Mouse (Mus musculus): ENCODE measurements at regions not wholly inside any gene's neighbourhood (a gene's known extent, or its start where the extent isn't known, plus 50 kb on each side); places are given as distances from the start of the nearest gene placed in this dataset.

DNA sequence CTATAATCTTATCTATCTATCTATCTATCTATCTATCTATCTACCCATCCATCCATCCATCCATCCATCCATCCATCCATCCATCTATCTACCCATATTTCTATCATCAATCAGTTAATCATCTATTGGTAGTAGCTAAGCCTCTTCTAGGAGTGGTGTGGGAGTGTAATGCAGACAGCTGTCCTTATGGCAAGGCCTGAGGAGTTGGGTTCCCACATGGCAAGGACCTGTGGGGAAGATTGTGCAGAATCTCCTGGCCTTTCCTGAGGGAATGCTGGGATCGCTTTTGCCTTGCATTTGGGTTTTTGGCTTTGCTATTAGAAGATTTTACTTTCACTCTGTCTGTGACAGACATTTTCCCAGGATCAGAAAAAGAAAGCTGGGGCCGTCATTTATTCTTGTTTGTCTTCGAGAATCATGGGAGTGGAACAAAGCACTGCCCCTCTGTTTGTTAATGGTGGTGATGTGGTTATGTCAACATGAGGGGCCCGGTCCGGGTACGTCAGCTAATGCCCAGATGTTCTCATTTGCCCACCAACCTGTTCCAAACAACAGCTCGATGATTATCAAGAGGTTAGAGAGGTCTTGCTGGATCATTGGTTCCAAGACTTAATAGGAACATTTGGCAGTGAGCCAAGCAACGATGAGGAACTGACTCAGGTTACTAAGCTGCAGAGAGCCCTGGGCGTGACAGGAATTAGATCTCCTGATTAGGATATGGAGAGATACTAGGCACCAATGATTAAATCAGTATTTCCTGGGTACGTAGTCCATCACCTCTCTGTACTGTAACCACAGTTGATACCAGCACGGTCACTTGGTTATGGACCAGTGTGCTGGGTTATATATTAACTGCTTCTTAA lies 249.0 kb upstream of the Dusp10 start:
- Histone ChIP-seq H3K27me3 (ENCODE audit: control insufficient read depth, insufficient read depth, low read length) (no peaks in the 10 kb centered on the region), H3K27ac (ENCODE audit: insufficient read depth, low read depth, low read length) (peak overlapping the region; percentile 89), H3K36me3 (ENCODE audit: control insufficient read depth, insufficient read depth, low read length) (no peaks in the 10 kb centered on the region), H3K4me1 (ENCODE audit: control insufficient read depth, insufficient read depth, insufficient read length, low read length) (peaks cover 15% of the 10 kb centered on the region), H3K4me3 (ENCODE audit: low read depth, low read length) (no peak overlapping the region)
- 22% methylated on average over 11 of the region's 11 CpGs for WGBS
- TF ChIP-seq CTCF (IDR thresholded peaks at IDR 0.05; ENCODE audit: extremely low read depth, insufficient read length, insufficient replicate concordance, low read depth, low read length) (no peak), POLR2A (IDR thresholded peaks at IDR 0.05; ENCODE audit: low read depth, low read length) (no peak)

- no peaks in the 10 kb centered on the region for H3K36me3 ChIP-seq (ENCODE audit: control insufficient read depth, insufficient read depth, low read length)
- H3K27me3 ChIP-seq (ENCODE audit: control insufficient read depth, insufficient read depth, low read length), result no peaks in the 10 kb centered on the region
- H3K4me1 ChIP-seq (ENCODE audit: control insufficient read depth, insufficient read depth, insufficient read length, low read length), result peaks cover 2% of the 10 kb centered on the region; the same call in 1 of the 2 replicates
- no peak overlapping the region for H3K4me3 ChIP-seq (ENCODE audit: low read depth, low read length)
- no peak for TF ChIP-seq CTCF (IDR thresholded peaks at IDR 0.05; ENCODE audit: extremely low read depth, insufficient read length, insufficient replicate concordance, low read depth, low read length)
- TF ChIP-seq POLR2A (IDR thresholded peaks at IDR 0.05; ENCODE audit: low read depth, low read length), result no peak
- 86% methylated on average over 6 of the region's 6 CpGs for WGBS
- H3K27ac ChIP-seq (ENCODE audit: insufficient read depth, low read depth, low read length), result no peak overlapping the region
Observed at GRCm38 (mm10) chr1:183772844-183773243, 240.3 kb upstream of the Dusp10 start.

DNA sequence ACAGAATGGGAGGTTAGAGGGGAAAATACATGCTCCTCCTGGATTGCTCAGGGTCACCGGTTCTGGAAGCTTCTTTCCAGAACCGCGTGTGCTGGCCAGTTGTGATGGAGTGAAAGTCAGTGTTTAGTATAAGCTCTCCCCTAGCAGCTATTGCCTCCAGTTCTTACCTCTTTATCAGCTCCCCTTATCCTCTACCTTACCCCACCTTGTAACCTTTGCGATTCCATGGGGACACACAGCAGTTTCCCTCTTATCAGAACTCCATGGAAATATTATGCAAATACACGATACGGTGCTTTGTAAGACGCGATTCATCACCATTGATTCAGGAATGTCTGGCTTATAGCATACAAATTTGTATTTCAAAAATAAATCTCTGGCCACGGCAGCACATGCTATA lies 232.9 kb upstream of the Dusp10 start:
- Histone ChIP-seq H3K36me3 (ENCODE audit: control insufficient read depth, insufficient read depth, low read length) (no peaks in the 10 kb centered on the region), H3K4me1 (ENCODE audit: control insufficient read depth, insufficient read depth, insufficient read length, low read length) (peaks cover 17% of the 10 kb centered on the region; the same call in 1 of the 2 replicates), H3K27ac (ENCODE audit: insufficient read depth, low read depth, low read length) (peak overlapping the region; percentile 89), H3K27me3 (ENCODE audit: control insufficient read depth, insufficient read depth, low read length) (no peaks in the 10 kb centered on the region), H3K4me3 (ENCODE audit: low read depth, low read length) (no peak overlapping the region)
- 39% methylated on average over 9 of the region's 9 CpGs for WGBS
- TF ChIP-seq CTCF (IDR thresholded peaks at IDR 0.05; ENCODE audit: extremely low read depth, insufficient read length, insufficient replicate concordance, low read depth, low read length) (no peak), POLR2A (IDR thresholded peaks at IDR 0.05; ENCODE audit: low read depth, low read length) (no peak)

GRCm38 (mm10) chr1:183780779-183781178 lies 232.3 kb upstream of the Dusp10 start:
- Histone ChIP-seq H3K27ac (ENCODE audit: insufficient read depth, low read depth, low read length) (no peak overlapping the region), H3K4me1 (ENCODE audit: control insufficient read depth, insufficient read depth, insufficient read length, low read length) (peaks cover 17% of the 10 kb centered on the region; the same call in 1 of the 2 replicates), H3K4me3 (ENCODE audit: low read depth, low read length) (no peak overlapping the region), H3K36me3 (ENCODE audit: control insufficient read depth, insufficient read depth, low read length) (no peaks in the 10 kb centered on the region), H3K27me3 (ENCODE audit: control insufficient read depth, insufficient read depth, low read length) (no peaks in the 10 kb centered on the region)
- WGBS, result 51% methylated on average over 4 of the region's 4 CpGs
- TF ChIP-seq CTCF (IDR thresholded peaks at IDR 0.05; ENCODE audit: extremely low read depth, insufficient read length, insufficient replicate concordance, low read depth, low read length) (no peak), POLR2A (IDR thresholded peaks at IDR 0.05; ENCODE audit: low read depth, low read length) (no peak)

DNA sequence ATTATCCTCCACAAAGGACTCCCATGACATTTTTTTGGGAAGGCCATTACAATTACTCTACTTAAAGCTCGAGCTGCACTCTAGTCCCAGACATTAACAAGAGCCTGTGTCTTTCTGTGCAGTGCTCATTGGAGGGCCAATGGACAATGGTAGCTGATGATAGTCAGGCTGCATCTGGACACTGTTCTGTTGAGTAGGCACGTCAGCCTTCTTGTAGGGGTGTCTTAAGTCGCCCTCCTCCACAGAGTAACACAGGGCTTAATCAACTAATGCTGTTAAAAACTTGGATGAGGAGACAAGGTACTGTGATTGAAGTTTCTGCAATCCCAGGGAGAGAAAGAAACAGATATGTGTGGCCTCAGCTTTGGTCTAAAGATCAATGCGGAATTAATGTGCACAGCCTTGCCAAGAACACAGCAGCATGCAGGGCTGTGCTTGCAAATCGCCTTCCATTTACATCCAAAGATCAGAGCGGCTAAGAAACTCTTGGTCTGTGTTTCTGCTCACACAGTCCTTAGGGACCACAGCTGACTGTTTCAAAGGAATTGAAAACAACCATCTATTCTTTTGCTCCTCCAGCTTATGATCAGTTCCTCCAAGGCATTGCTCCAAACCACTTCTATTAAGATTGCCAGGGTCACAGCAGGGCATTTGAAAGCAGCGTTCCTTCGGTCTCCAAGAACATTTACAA lies 229.5 kb upstream of the Dusp10 start:
- Histone ChIP-seq H3K27me3 (ENCODE audit: control insufficient read depth, insufficient read depth, low read length) (no peaks in the 10 kb centered on the region), H3K27ac (ENCODE audit: insufficient read depth, low read depth, low read length) (no peak overlapping the region), H3K4me3 (ENCODE audit: low read depth, low read length) (no peak overlapping the region), H3K36me3 (ENCODE audit: control insufficient read depth, insufficient read depth, low read length) (no peaks in the 10 kb centered on the region), H3K4me1 (ENCODE audit: control insufficient read depth, insufficient read depth, insufficient read length, low read length) (peaks cover 15% of the 10 kb centered on the region; the same call in 1 of the 2 replicates)
- 82% methylated on average over 8 of the region's 8 CpGs for WGBS
- TF ChIP-seq POLR2A (IDR thresholded peaks at IDR 0.05; ENCODE audit: low read depth, low read length), result no peak
- TF ChIP-seq CTCF (IDR thresholded peaks at IDR 0.05; ENCODE audit: extremely low read depth, insufficient read length, insufficient replicate concordance, low read depth, low read length), result no peak

DNA sequence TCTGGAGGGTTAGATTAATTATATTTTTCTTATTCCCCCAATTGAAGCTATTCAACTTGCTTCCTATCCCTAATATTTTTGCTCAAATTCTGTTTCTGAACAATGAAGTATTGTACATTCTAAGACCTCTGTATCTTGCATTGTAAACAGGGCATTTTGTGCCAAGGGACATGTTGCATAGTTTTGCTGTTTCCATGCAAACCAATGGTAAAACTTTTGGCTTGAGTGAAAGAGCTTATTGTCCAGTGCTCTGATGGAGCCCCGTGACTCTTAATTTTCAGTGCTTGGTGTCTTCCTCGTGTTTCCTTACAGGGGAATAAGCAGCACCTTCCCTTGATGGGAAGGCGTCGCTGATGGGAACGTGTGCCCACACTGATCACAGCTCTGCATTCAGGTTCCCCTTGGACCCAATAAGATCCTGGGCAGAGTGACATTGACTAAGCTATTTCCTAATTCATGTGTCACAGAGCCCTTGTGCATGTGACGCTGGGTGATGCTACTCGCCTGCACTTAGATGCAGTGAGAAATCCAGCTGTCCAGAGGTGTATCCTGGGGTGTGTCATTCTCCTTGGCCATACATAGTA lies 220.8 kb upstream of the Dusp10 start:
- Histone ChIP-seq H3K27ac (ENCODE audit: insufficient read depth, low read depth, low read length) (no peak overlapping the region), H3K4me3 (ENCODE audit: low read depth, low read length) (no peak overlapping the region), H3K27me3 (ENCODE audit: control insufficient read depth, insufficient read depth, low read length) (no peaks in the 10 kb centered on the region), H3K4me1 (ENCODE audit: control insufficient read depth, insufficient read depth, insufficient read length, low read length) (peaks cover 2% of the 10 kb centered on the region; the same call in 1 of the 2 replicates), H3K36me3 (ENCODE audit: control insufficient read depth, insufficient read depth, low read length) (no peaks in the 10 kb centered on the region)
- TF ChIP-seq POLR2A (IDR thresholded peaks at IDR 0.05; ENCODE audit: low read depth, low read length), result no peak
- TF ChIP-seq CTCF (IDR thresholded peaks at IDR 0.05; ENCODE audit: extremely low read depth, insufficient read length, insufficient replicate concordance, low read depth, low read length), result no peak
- WGBS, result 92% methylated on average over 7 of the region's 7 CpGs

- 59% methylated on average over 4 of the region's 4 CpGs for WGBS
- no peak for TF ChIP-seq CTCF (IDR thresholded peaks at IDR 0.05; ENCODE audit: extremely low read depth, insufficient read length, insufficient replicate concordance, low read depth, low read length)
- TF ChIP-seq POLR2A (IDR thresholded peaks at IDR 0.05; ENCODE audit: low read depth, low read length), result no peak
Observed at GRCm38 (mm10) chr1:183793324-183793723, 219.8 kb upstream of the Dusp10 start.

More at GRCm38 (mm10) chr1:183793324-183793723, 219.8 kb upstream of the Dusp10 start:
- Histone ChIP-seq H3K27ac (ENCODE audit: insufficient read depth, low read depth, low read length) (no peak overlapping the region), H3K4me1 (ENCODE audit: control insufficient read depth, insufficient read depth, insufficient read length, low read length) (peaks cover 2% of the 10 kb centered on the region; the same call in 1 of the 2 replicates), H3K4me3 (ENCODE audit: low read depth, low read length) (no peak overlapping the region), H3K27me3 (ENCODE audit: control insufficient read depth, insufficient read depth, low read length) (no peaks in the 10 kb centered on the region), H3K36me3 (ENCODE audit: control insufficient read depth, insufficient read depth, low read length) (no peaks in the 10 kb centered on the region)
